Mouse (Mus musculus) heart, adult 8-10 months (tissue): ENCODE measurements around the gene Wdr46. TPM values are rescaled to one million over a fixed set of nuclear protein-coding genes. Genes with fewer than 3 reads are reported as not detected.

Experiments used
- DNase-seq: peaks from one replicate; pipeline ENCODE4 v3.0.0; 2022; ENCODE audit warnings: low spot score
- total RNA-seq, 4 experiments: library from RNA; stranded (reverse); gene quantifications; 2 replicates each; pipeline ENCODE4 v1.2.4; 2022

Gene Wdr46
- total RNA-seq, 4 experiments from 2014 or later: 10.1 to 12.8 (median 11.6) TPM

GRCm38 (mm10) chr17:33911052-33911812 lies 29.2 kb upstream of the Wdr46 start:
- DNase-seq: no peak

GRCm38 (mm10) chr17:33911813-33912414 lies 28.5 kb upstream of the Wdr46 start:
- DNase-seq: no peak

GRCm38 (mm10) chr17:33913264-33913663 lies 27.2 kb upstream of the Wdr46 start:
- DNase-seq: no peak

- DNase-seq: no peak
Observed at GRCm38 (mm10) chr17:33913905-33914304, 26.6 kb upstream of the Wdr46 start.

GRCm38 (mm10) chr17:33914969-33915391 lies 25.5 kb upstream of the Wdr46 start:
- no peak for DNase-seq

DNA sequence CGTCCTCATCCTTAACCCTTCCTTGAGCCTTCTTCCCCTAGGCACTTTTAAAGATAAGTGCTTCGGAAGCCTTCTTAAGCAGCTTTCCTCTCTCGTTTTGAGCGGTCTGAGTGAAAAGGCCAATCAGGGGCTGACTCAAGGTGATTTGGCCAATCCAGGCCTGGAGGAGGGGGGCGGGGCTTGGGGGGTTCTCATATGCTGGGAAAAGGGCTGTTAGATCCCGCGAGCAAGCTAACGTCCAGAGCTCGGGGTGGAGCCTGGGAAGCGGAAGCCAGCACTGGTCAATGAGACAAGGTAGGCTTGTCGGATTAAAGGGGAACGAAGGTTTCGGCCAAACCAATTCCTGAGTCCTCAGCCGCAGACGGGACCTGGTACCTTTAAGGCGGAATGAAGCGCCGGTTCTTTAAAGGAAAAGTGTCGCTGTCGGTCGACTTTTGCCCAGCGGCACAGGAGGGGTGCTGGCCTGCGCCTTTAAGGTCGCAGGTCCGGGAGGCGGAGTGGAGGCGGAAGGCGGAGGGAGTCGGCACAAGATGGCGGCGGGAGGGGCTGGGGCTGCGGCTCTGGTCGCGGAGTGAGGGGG lies 24.7 kb upstream of the Wdr46 start, which contains the start of the genes Tapbp and Zbtb22:
Tapbp (plus strand) TSS at position 229 of the 580 bp plus-strand sequence.
Zbtb22 (plus strand) TSS at position 234 of the 580 bp plus-strand sequence.
- peak; percentile 98 for DNase-seq

DNA sequence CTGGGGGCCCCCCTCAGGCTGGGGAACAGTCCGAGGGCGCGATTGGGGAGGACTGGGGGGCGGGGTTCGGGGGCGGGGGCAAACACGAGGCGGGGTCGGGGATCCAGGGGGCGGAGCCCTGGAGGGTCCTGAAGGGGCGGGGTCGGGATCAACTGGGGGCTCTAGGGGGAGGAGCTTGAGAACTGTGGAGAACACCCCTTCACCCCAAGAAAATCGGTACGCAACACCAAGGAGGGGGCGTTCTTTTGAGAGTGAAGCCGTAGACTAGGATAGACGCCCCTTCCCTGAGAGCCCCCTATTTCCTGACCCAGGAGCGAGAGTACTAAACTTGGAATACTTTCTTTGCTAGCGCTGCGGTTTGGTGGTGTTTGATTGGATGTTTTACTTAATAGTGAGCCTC lies 24.2 kb upstream of the Wdr46 start:
- no peak for DNase-seq

DNA sequence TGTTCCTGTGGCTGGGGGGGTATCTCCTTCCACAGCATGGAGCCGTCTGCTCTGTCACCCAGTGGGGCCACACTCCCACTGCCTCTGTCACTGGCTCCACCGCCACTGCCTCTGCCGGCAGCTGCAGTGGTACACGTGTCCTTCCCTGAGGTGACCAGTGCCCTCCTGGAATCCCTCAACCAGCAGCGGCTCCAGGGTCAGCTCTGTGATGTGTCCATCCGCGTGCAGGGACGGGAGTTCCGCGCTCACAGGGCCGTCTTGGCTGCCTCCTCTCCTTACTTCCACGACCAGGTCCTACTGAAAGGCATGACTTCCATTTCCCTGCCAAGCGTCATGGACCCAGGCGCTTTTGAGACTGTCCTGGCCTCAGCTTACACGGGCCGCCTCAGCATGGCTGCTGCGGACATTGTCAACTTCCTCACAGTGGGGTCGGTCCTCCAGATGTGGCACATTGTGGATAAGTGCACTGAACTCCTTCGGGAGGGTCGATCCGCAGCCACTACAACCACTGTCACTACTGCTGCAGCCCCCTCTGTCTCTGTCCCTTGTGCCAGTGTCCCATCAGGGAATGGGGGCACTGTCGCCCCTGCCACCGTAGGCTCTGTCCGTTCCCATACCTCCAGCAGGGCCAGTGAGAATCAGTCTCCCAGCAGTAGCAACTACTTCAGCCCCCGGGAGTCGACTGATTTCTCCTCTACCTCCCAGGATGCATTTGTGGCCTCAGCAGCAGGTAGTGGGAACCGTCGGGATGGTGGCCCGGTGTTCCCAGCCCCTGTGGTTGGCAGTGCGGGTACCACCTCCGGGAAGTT lies 23.4 kb upstream of the Wdr46 start:
- DNase-seq: no peak

DNA sequence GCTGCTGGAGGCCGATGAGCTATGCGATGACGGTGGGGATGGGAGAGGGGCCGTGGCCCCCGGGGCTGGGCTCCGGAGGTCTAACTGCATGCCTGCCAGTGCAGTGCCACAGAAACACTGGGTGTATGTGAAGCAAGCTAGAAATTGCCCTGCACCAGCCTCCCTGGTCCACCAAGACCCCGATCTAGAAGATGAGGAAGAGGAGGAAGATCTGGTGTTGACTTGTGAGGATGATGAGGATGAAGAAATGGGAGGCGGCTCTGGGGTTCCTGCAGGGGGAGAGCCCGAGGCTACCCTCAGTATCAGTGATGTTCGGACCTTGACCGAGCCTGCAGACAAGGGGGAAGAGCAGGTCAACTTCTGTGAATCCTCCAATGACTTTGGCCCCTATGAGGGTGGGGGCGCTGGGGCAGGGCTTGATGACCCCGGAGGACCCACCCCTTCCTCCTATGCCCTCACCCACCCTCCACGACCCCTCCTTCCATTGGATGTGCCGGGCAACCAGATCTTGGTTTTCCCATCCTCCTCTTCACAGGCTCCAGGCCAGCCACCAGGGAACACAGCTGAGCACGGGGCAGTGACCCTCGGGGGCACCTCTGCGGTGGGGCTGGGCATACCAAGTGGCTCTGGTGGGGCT lies 22.7 kb upstream of the Wdr46 start:
- no peak for DNase-seq

DNA sequence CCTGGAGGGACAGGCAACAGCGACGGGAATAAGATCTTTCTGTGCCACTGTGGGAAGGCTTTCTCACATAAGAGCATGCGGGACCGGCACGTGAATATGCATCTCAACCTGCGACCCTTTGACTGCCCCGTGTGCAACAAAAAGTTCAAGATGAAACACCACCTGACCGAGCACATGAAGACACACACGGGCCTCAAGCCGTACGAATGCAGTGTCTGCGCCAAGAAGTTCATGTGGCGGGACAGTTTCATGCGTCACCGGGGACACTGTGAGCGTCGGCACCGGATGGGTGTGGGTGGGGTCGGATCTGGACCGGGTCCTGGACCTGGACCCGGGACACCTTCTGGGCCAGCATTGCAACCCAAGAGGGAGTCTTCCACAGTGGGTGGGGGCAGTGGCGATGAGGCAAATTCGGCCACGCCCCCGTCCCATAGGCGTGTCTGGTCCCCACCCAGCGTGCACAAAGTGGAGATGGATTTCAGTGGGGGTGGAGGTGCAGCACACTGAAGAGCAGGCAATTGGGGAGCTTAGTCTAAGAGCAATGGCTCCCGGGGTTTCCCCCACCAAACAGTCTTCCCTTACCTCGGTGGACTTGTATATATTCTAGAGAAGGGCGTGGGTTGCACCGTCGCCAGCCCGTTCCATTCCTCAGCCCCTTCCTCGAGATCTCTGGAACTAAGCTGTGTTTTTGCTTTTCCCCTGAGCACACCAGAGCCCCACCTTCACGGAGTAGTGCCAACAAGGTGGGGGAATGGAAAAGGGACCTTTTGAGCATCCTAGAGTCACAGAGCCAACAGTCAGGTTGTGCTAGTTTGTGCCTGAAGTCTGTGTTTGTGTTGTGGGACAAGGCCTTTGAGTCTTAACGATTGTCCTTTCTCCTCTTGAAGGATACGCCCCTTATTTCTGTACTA lies 21.9 kb upstream of the Wdr46 start:
- peak; percentile 44 for DNase-seq

DNA sequence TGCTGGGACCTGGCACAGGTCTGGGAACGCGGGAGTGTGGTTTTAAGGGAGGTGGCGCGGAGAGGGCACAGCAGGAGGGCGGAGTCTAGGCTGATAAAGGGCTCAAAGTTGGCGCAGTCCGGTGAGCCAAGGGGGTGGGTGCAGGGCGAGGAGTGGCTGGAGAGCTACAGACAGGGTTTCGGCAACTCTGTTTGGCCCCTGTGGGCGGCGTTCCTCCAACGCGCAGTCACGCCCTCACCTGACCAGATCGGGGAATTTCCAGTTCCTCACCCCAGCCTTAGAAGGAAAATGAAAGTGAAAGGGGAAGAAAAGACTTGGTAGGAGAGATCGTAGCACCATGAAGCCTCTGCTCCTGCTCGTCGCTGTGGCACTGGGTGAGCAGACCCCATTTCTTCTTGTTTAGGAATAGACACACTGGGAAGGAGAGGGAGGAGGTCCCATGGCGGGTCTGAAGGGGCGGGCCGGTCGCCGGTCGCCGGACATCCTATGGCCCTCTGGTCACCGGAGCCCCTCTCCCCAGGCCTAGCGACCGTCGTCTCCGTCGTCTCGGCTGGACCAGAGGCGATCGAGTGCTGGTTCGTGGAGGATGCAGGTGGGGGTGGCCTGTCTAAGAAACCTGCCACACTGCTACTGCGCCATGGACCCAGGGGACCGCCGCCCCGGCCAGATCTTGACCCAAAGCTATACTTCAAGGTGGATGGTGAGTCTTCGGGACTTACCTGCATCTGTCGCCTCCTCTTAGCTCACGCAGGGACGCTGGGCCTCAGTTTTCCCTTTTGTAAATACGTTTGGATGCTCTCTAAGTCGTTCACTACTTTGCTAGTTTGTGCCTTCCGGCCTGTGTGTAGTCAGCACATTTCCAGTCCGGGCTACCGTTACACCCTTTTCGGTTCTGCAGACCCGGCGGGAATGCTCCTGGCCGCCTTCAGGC lies 20.8 kb upstream of the Wdr46 start:
- peak; percentile 86 for DNase-seq

GRCm38 (mm10) chr17:33920282-33921097 lies 20.0 kb upstream of the Wdr46 start:
- DNase-seq: peak; percentile 82

GRCm38 (mm10) chr17:33921361-33921760 lies 19.1 kb upstream of the Wdr46 start:
- no peak for DNase-seq

DNA sequence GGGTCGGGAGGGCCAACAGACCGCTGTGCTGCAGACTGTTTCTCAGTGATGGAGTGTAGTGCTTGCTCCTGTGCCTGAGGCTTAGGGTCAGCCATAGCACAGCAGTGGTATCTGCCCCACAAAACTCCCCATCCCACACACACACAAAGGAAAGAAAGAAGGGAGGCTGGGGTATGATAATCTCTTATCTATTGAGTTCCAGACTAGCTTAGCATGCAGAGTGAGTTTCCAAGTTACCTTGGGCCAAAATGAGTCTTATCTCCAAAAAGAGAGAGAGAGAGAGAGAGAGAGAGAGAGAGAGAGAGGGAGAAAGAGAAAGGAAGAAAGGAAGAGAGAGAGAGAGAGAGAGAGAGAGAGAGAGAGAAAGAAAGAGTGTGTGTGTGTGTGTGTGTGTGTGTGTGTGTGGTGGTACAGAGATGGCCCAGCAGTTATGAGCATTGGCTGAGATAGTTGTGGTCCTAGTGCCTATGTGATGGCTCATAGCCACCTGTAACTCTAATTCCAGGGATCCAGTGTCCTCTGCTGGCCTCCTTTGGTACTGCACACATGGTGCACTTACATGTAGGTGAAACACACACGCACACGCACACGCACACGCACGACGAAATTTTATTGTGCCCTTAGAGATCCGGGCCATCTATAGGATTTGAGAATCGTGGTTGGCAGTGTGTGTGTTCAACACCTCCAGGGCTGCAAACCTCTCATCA lies 15.7 kb upstream of the Wdr46 start:
- no peak for DNase-seq

DNA sequence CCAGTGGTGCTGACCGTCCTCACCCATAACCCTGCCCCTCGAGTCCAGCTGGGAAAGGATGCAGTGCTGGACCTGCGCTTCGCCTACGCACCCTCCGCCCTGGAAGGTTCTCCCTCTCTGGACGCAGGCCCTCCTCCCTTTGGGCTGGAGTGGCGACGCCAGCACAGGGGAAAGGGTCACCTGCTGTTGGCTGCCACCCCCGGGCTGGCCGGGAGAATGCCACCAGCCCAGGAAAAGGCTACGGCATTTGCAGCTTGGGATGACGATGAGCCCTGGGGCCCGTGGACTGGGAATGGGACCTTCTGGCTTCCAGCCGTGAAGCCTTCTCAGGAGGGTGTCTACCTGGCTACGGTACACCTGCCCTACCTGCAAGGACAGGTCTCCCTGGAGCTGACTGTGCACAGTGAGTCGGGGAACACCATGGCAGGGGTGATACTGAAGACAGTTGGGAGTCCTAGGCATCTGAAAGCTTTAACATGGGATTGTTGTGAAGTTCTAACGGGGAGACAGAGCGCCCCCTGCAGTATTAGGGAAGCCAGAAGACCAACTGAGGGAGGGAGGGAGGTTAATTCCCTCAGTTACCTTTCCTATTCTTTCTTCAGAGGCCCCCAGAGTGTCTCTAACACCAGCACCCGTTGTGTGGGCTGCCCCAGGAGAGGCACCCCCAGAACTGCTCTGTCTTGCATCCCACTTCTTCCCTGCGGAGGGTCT lies 14.9 kb upstream of the Wdr46 start:
- no peak for DNase-seq

- no peak for DNase-seq
Observed at GRCm38 (mm10) chr17:33926207-33926932, 14.1 kb upstream of the Wdr46 start.
